Mouse (Mus musculus) G1E (cell line): Measurements from ENCODE around the gene Nnmt. TPM values are rescaled to one million over a fixed set of nuclear protein-coding genes. Genes with fewer than 3 reads are reported as not detected.

Source experiments
- ATAC-seq: 2 replicates; pipeline ENCODE4 v1.8.0; 2016; ENCODE audit warnings: mild to moderate bottlenecking; ENCODE audit not compliant: insufficient number of reproducible peaks, poor library complexity, low FRiP score, severe bottlenecking; ENCODE audit errors: extremely low read depth
- DNase-seq: peaks from one replicate; pipeline ENCODE4 v3.0.0; 2012; ENCODE audit warnings: low spot score
- H3K27me3 ChIP-seq: 2 replicates; pipeline ENCODE4 v1.6.1; 2012; ENCODE audit warnings: mild to moderate bottlenecking, low read length, inconsistent platforms; ENCODE audit not compliant: insufficient read depth
- H3K36me3 ChIP-seq: replicated peaks from 2 replicates; pipeline ENCODE3; 2012; ENCODE audit warnings: mild to moderate bottlenecking, inconsistent platforms
- H3K4me1 ChIP-seq: 2 replicates; pipeline ENCODE4 v1.6.1; 2012; ENCODE audit warnings: low read depth, low read length, inconsistent platforms, mixed read lengths; ENCODE audit not compliant: insufficient read depth
- H3K4me3 ChIP-seq: 2 replicates; pipeline ENCODE4 v1.5.1; 2012; ENCODE audit warnings: low read depth, mild to moderate bottlenecking, inconsistent platforms, low read length, moderate library complexity, mixed read lengths
- H3K9me3 ChIP-seq: replicated peaks from 2 replicates; pipeline ENCODE4 v1.6.1; 2012; ENCODE audit warnings: inconsistent platforms
- CTCF ChIP-seq: IDR thresholded peaks from 2 replicates; pipeline ENCODE4 v1.5.1; 2012; ENCODE audit warnings: low read depth, low read length, inconsistent platforms, mixed read lengths
- GATA1 ChIP-seq: IDR thresholded peaks from 2 replicates; pipeline ENCODE4 v1.6.1; 2012; ENCODE audit warnings: borderline replicate concordance, low read length, inconsistent platforms, mixed read lengths
- GATA2 ChIP-seq: IDR thresholded peaks from 2 replicates; pipeline ENCODE4 v1.6.1; 2012; ENCODE audit warnings: low read depth, low read length, inconsistent platforms, borderline replicate concordance
- POLR2AphosphoS5 ChIP-seq: IDR thresholded peaks from 2 replicates; pipeline ENCODE4 v1.6.1; 2012; ENCODE audit warnings: low read depth, low read length, inconsistent platforms; ENCODE audit not compliant: insufficient replicate concordance
- TAL1 ChIP-seq: conservative IDR thresholded peaks from 2 replicates; pipeline ENCODE4 v1.6.1; 2012; ENCODE audit warnings: low read depth, low read length, inconsistent platforms, mixed read lengths
- polyA plus RNA-seq: library from polyadenylated mRNA; stranded (reverse); fragments of >175 nt; gene quantifications from 2 replicates; pipeline ENCODE4 v1.2.3, GENCODE M21; 2012
- total RNA-seq, 2 experiments: library from RNA; stranded (forward) in 1 of 2; stranded (reverse) in 1 of 2; fragments of 200-1000 nt in 1 of 2; fragments of >200 nt in 1 of 2; fragmentation: Nextera tagmentation in 1 of 2; gene quantifications; 2 replicates each; pipeline ENCODE4 v1.2.3; 2014 to 2017

Nnmt gene
- total and polyA plus RNA-seq, 3 experiments = 0.66 TPM; not detected in 2

GRCm38 (mm10) chr9:48612542-48612941 lies 7.6 kb upstream of the Nnmt start:
- H3K4me3 ChIP-seq = no peak overlapping the region
- H3K4me1 ChIP-seq = no peaks in the 10 kb centered on the region
- ATAC-seq = no peak
- TF ChIP-seq TAL1 (no peak), CTCF (no peak), POLR2AphosphoS5 (no peak), GATA1 (no peak), GATA2 (no peak)
- no peaks in the 10 kb centered on the region for H3K9me3 ChIP-seq
- peaks cover 6% of the 10 kb centered on the region for H3K27me3 ChIP-seq
- H3K36me3 ChIP-seq = no peaks in the 10 kb centered on the region
- no peak for DNase-seq

DNA sequence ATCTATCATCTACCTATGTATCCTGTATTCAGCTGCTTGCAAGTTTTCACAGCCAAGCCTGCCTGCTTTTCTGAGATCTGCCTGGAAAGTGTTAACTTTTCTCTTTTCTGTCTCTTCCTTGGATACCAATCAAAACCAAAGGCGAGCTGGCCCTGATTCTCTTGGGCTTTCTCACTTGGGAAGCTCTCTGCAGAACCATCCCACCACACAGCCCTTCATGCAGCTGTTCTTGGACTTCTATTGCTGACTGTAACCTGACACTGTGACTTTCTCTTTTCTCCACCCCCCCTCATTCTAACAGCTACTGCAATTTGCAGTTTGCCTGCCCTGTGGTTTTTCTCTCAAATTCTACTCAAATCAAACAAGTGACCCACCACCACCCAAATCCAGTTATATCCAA lies 6.1 kb upstream of the Nnmt start:
- TF ChIP-seq GATA2 (no peak), CTCF (no peak), GATA1 (no peak), POLR2AphosphoS5 (no peak), TAL1 (no peak)
- H3K36me3 ChIP-seq = no peaks in the 10 kb centered on the region
- no peaks in the 10 kb centered on the region for H3K9me3 ChIP-seq
- H3K4me1 ChIP-seq = no peaks in the 10 kb centered on the region
- no peak overlapping the region for H3K4me3 ChIP-seq
- ATAC-seq (no peak), DNase-seq (no peak)
- H3K27me3 ChIP-seq = peaks cover 8% of the 10 kb centered on the region

- H3K4me3 ChIP-seq = no peak overlapping the region
- no peaks in the 10 kb centered on the region for H3K36me3 ChIP-seq
- no peak for DNase-seq
- peaks cover 12% of the 10 kb centered on the region for H3K27me3 ChIP-seq
- H3K4me1 ChIP-seq = no peaks in the 10 kb centered on the region
- TF ChIP-seq GATA2 = no peak
- TF ChIP-seq GATA1 = no peak
- no peak for TF ChIP-seq POLR2AphosphoS5
- no peak for TF ChIP-seq TAL1
- TF ChIP-seq CTCF = no peak
- H3K9me3 ChIP-seq = no peaks in the 10 kb centered on the region
- no peak for ATAC-seq
These were observed 4.8 kb upstream of the Nnmt start for GRCm38 (mm10) chr9:48609734-48610133.

GRCm38 (mm10) chr9:48607417-48607816 lies 2.5 kb upstream of the Nnmt start:
- no peak for ATAC-seq
- H3K27me3 ChIP-seq = peaks cover 8% of the 10 kb centered on the region

DNA sequence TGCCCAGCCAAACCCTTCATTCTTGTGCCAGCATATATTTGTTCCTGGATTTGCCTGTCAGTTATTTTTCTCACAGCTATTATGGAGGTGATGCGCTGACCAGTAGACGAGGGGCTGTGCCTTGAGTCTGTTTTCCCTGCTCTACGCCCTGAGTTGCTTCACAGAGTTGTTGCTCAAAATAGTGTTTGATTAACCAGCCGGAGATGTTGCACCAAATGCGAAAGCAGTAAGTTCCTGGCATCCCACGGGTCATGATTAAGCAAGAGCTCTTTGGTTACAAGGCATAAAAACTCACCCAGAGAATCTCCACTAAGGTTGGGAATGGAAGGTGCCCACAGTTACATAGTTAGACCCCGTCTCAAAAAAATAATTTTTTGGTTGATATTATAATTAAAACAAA lies 1.2 kb upstream of the Nnmt start:
- Histone ChIP-seq H3K4me3 (no peak overlapping the region), H3K9me3 (no peaks in the 10 kb centered on the region)
- ATAC-seq = no peak

More at GRCm38 (mm10) chr9:48607417-48607816, 2.5 kb upstream of the Nnmt start:
- H3K36me3 ChIP-seq = no peaks in the 10 kb centered on the region
- TF ChIP-seq POLR2AphosphoS5 (no peak), GATA1 (no peak), GATA2 (no peak), CTCF (no peak)
- H3K4me1 ChIP-seq = no peaks in the 10 kb centered on the region
- no peak for DNase-seq
- H3K4me3 ChIP-seq = no peak overlapping the region
- no peaks in the 10 kb centered on the region for H3K9me3 ChIP-seq

DNA sequence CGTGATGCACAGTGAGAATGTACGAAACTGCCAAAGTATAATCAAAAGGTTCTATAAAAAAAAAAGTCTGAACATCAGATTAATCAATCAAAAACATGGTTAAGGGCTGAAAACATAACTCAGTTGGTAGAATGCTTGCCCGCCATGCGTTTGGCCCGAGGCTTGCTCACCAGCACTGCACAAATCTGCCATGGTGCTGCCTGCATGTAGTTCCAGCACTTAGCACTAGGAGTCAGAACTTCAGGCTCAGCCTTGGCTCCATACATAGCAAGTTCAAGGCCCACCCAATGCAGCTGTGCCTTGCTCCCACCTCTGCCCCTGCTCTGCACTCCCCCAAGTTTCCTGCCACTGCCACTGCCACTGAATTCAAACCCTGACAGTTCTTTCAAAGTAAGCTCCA lies 744 bp upstream of the Nnmt start:
- Histone ChIP-seq H3K27me3 (peaks cover 6% of the 10 kb centered on the region), H3K36me3 (no peaks in the 10 kb centered on the region), H3K4me1 (no peaks in the 10 kb centered on the region), H3K9me3 (no peaks in the 10 kb centered on the region), H3K4me3 (no peak overlapping the region)
- DNase-seq (no peak), ATAC-seq (no peak)
- TF ChIP-seq POLR2AphosphoS5 = no peak
- TF ChIP-seq CTCF = 0 out of 2 replicates have a peak, but pooled peaks have one; percentile 10
- no peak for TF ChIP-seq GATA2
- no peak for TF ChIP-seq GATA1
- TF ChIP-seq TAL1 = no peak

More for the DNA sequence above, 1.2 kb upstream of the Nnmt start:
- no peaks in the 10 kb centered on the region for H3K4me1 ChIP-seq
- no peak for TF ChIP-seq GATA1
- no peak for TF ChIP-seq TAL1
- TF ChIP-seq CTCF = no peak
- H3K27me3 ChIP-seq = peaks cover 6% of the 10 kb centered on the region
- DNase-seq = no peak
- H3K36me3 ChIP-seq = no peaks in the 10 kb centered on the region

- Histone ChIP-seq H3K27me3 (peaks cover 6% of the 10 kb centered on the region), H3K36me3 (no peaks in the 10 kb centered on the region), H3K9me3 (no peaks in the 10 kb centered on the region), H3K4me1 (no peaks in the 10 kb centered on the region), H3K4me3 (no peak overlapping the region)
- DNase-seq = no peak
- no peak for TF ChIP-seq GATA1
- TF ChIP-seq CTCF = no peak
- TF ChIP-seq POLR2AphosphoS5 = no peak
- no peak for TF ChIP-seq TAL1
- TF ChIP-seq GATA2 = no peak
- ATAC-seq = no peak
These were observed 727 bp downstream of the Nnmt start for GRCm38 (mm10) chr9:48604226-48604625.
